Mouse (Mus musculus): ENCODE measurements at regions not wholly inside any gene's neighbourhood (a gene's known extent, or its start where the extent isn't known, plus 50 kb on each side); places are given as distances from the start of the nearest gene placed in this dataset.

DNA sequence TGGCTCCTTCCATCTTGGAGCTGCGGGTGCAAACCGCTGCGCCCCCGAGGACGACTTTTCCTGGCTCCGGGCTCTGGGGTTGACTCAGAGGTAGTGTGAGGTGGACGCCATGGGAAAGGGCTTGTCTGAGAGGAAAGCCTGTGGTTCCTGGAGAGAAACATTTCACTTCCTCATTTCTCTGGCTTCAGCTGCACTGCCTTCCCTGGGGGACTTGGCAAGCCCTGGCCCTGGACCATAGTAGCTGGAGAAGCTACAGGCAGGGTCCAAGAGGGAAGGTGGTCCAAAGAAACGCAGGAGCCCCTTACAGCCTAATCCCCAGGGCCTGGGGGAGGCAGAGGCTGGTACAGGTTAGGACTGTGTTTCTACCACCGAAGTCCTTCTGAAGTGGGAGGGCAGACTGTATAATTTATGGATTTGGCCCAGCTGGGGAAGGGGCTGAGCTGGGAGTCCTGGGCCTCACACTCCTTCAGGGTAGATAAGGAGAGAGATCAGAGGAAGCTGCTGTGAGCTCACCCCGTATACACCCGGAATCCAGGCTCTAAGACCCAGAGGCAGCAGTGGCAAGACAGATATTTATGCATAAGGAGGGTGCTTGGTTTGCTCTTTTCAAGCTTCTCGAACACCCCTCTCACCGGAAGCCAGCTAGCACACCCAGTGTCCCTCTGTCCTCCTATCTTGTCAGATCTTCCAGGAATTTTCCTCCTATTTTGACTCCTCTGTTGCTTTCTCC, 50.0 kb upstream of the Podxl start:
- DNase-seq (ENCODE audit: low spot score in 2 of 2) = no peak

All from cerebellum, postnatal 4 days (tissue).